Mouse (Mus musculus): ENCODE results near the gene Marcksl1.

The Marcksl1 gene

GRCm38 (mm10) chr4:129558321-129558955 is 45.1 kb downstream of the Marcksl1 start:
- no peak for DNase-seq

DNA sequence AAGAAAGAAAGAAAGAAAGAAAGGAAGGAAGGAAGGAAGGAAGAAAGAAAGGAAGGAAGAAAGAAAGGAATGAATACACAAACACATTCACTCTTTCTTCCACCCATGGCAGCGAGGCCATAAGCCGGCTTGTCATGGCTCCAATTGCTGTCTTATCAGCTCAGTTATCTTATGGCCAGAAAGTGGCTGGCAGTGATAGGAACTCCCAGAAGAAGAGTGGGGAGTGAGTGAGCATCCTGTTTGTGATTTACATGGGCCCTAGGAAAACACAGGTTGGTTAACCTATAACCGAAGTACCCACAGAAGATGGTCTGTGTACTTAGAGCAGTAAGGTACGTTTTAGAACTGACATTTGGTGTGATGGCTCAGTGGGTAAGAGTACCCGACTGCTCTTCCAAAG is 47.8 kb downstream of the Marcksl1 start:
- no peak for DNase-seq

DNA sequence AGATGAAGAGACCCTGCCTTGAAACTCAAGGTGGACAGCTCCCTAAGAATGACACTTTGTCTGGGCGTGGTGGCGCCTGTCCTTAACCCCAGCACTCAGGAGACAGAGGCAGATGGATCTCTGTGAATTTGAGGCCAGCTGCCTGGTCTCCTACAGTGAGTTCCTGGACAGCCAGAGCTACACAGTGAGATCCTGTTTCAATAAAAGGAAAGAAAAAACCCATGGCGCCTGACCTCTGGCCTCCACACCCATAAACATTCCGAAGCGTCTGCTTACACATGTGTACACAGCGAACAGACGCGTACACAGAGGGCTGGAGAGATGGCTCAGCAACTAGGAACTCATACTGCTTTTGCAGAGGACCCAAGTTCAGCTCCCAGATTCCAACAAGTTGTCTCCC is 50.3 kb downstream of the Marcksl1 start:
- peak; percentile 68 for DNase-seq

DNA sequence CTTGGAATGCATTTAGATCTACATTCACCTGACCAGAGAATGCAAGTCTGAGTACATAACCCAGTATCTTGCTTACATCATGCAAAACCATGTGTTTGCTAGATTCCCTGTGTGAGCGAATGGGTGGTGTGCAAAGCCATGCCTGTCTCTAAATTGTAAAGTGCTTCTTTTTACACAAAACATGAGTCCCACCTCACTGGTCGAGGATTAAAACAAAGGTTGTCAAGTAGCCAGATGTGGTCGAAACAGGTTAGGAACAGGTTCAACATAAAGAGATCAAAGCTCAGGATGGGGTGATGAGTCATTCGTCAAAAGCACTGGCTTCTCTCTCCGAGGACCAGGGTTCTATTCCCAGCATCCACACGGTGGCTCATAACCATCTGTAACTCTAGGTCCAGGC is 51.8 kb downstream of the Marcksl1 start:
- no peak for DNase-seq

Measured in embryo, embryonic 11 days (tissue).